Mouse (Mus musculus): Measurements from ENCODE around the gene Vmn1r8.
"Not testable (repeated sequence)": the region's sequence is repeated elsewhere in the genome, so short reads cannot be mapped to it uniquely, and the experiment has no call there.

Vmn1r8 gene

GRCm38 (mm10) chr6:57031984-57032383, at the start of gene Vmn1r8:
TSS of gene Vmn1r8 (plus strand) at chr6:57032284.
- no peak for DNase-seq

- DNase-seq: no peak
These were observed 35.1 kb upstream of the Vmn1r8 start, which contains the start of gene Vmn1r6 for GRCm38 (mm10) chr6:56996943-56997342. TSS of gene Vmn1r6 (plus strand) at chr6:56997243.

DNA sequence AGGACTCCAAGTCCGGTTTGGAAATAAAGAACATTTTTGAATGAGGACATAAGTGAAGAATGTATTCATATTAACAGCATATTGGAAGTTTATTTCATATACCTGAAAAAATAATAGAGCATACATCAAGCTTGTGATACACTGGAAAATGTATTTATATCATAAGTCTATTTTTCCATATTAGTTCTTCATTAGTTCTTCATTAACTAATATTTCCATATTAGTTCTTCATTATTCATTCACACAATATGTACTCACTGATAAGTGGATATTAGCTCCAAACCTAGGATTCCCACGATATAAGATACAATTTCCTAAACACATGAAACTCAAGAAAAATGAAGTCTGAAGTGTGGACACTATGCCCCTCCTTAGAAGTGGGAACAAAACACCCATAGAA, 6.9 kb upstream of the Vmn1r8 start, which contains the start of gene Vmn1r7:
Vmn1r7 (minus strand) TSS at position 101 of the 400 bp plus-strand sequence.
- not testable (repeated sequence) for DNase-seq

GRCm38 (mm10) chr6:57034674-57035073, 2.6 kb downstream of the Vmn1r8 start:
- no peak for DNase-seq

- DNase-seq: no peak
These were observed 31.6 kb downstream of the Vmn1r8 start for GRCm38 (mm10) chr6:57063730-57064129.

- DNase-seq: no peak
These were observed 34.4 kb downstream of the Vmn1r8 start, which contains the start of gene Vmn1r9 for GRCm38 (mm10) chr6:57066487-57066886. TSS of gene Vmn1r9 (plus strand) at chr6:57066787.

Data from heart, adult 11 months (tissue).